Mouse (Mus musculus): Measurements from ENCODE around the gene Tmem35b.

Gene Tmem35b

DNA sequence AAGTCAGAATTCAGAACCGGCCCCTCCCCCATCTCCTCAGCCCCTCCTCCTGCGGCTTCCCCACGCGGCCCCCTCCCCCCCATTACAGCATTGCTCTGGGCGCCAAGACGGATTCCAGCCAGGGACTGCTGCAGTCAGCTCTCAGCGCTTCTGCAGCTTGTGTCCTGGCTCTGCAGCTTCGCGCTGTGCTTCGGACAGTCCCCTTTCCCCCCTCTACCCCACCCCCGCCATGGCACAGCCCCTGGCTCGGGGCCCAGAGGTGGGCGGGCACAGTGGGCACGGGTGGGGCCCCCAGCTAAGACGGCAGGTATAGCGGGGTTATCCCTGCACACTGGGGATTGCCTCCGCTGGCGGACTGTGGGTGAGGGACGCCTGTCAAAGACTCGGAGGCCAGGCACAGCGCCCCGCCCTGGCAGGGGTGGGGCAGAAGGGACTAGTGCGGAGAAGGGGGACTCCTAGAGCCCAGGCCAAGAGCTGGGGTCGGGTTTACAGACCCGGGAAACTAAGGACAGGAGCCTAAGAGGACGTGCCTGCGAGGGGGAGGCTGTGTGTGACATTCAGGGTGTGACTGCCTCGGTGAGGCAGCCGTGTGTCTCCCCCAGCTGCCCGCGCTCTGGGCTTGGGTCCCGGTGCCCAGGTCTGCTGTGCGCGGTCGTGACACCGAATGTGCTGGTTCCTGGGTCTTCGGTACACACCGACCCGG is 44.9 kb downstream of the Tmem35b start:
- peak; percentile 78 for DNase-seq (ENCODE audit: low read depth, low spot score)

DNA sequence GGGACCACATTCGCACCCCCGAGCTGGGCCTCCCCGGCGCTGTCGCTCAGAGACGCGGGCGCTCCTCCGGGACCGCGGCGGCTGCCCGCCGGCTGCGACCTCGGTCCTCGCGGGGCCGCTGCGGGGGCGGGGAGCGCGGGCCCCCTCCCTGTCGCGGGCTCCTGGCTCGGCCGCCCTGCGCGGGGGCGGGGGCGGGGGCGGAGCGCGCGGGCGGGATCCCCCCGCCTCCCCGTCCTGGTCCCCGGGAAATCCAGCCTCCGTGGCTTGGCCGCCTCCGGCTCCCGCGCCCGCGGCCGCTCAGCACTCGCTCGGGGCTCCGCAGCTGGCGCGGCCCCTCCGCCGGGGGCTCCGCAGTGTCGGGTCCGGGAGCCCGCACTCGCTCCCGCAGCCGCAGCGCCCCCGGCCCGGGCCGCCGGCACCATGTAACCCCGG is 45.4 kb downstream of the Tmem35b start, which contains the start of gene Dlgap3:
TSS of gene Dlgap3 (plus strand) at position 291 of the 432 bp plus-strand sequence.
- no peak for DNase-seq (ENCODE audit: low read depth, low spot score)

DNA sequence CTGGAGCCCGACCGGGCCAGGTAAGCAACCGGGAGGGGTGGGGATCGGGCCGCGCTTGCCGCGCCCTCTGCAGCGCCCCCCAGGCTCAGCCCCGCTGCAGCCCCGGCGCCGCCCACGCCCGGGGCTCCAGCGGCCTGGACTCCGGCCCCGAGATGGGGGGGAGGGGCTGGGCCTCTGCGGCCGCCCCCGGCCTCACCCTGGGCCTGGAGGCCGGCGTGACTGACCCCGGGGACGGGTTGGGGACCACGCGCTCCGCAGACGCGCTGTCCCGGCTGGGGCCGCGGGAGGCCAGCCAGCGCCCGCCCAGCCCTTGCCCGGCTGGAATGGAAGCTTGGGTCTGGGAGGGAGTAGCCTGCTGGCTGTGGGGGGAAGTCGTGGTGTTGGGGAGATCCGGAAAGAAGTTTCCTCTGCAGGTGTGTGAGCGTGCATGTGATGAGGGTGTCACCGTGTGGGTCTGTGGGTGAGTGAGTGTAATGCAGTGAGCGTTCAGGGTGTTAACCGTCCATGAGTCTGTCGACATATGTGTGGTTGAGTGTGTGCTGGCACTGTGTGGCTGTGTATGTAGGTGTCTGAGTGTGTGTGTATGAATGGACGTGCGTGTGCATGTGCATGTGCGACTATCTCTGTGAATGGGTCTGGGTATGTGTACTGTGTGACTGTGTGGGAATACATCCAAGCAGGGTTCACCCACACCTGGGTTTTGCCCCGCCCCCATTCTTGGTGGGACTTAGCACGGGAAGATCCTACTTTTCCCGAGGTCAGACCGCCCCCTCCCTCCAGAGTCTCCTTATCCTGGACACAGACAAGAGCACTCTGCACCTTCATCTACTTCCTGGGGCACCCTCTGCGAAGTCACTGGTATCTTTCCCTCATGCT is 46.1 kb downstream of the Tmem35b start:
- DNase-seq (ENCODE audit: low read depth, low spot score) = peak; percentile 37

DNA sequence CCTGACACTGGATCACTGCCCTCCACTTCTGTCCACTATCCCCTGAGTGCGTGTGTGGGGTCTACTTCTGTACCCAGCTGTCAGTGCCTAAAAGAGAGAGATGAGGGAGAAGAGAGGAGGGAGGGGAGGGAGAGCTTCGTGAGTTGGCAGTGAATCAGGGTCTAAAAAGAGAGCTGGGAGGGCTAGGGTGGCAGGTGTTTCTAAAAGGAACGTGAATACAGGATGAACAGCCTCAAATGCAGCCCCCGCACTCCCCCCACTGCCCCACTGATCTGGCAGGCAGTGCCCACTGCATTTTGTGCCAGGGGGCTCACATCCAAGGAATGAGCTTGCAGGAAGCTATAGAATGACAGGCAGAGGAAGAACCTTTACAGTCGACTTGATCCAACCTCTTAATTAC is 47.4 kb downstream of the Tmem35b start:
- no peak for DNase-seq (ENCODE audit: low read depth, low spot score)

DNA sequence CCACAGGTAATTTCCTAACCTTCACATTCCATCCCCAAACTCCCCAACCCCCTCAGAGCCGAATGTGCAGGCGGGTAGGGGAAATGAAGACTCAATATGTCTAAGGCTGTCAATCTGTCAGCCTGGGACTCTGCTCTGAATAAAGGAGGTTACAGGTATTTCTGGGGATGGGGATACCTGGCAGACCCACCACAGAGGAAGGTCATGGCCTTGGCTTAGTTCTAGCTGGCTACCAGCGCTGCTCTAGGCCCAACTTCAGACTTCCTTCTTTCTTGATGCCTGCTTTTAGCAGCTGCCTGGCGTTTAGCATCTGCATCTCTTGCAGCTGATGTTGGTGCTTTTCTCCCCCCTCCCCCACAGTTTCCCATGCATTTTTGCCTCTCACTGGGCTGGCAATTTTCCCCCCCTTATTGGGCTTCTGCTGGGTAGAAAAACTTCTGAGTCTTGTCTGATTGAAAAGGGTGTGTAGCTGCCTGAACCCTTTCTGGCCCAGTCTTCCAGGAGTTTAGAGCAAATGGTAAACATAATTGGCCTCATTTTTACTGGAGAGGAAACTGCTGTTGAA is 47.9 kb downstream of the Tmem35b start:
- DNase-seq (ENCODE audit: low read depth, low spot score) = no peak

DNA sequence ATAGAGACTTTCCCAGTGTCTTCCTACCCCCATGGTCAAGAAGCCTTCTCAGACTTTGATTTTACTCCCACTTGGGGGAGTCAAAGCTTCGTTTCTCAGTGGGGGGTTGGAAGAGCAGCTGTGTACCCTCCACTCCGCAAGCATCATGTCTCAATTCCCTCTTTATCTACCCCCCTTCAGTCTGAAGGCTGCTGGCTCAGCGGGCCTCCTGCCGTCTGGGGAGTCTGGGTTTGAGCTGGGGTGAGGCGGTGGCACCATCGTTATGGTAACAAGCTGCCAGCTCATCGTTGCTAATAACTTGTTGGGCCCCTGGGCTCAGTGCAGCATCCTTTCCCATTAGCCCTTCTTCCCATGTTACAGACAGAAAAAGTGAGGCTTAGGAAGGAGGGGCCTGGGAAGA is 48.6 kb downstream of the Tmem35b start:
- DNase-seq (ENCODE audit: low read depth, low spot score) = no peak

DNA sequence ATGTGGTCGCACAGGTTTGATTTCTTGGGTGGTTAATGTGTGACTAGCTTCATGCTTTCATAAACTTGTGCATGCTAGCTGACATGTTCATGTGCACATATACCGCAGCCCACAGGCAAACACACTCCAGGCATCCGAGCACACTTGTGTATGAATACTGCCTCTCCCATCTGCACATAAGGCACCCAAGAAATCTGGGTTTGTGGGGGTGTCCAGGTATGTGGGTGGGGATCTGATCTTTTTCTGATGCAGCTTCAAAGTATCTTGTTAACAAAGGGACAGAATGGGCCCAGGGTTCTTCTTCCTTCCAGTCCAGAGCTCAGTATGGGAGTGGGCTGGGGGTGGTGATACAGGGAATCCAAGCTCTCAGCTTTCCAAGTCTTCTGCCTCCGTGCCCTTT is 49.1 kb downstream of the Tmem35b start:
- DNase-seq (ENCODE audit: low read depth, low spot score) = no peak

DNA sequence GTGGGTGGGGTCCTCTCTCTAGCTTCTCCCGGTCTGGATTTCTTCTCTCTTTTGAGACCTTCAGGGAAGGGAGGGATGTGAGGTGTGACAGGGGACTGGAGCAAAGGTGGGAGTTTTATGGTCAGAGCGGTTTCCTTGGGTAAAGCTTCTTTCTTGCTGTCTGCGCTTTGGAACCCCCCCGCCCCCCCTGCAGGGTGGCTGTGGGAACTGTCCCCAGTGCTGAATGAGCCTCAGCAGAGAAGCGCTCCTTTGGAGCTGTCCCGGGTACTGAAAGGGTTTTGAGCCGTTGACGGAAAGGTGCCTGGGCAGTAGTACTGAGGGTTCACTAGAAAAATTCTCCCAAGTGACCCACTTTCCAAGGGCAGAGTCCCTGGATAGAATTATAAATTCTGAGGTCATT is 50.0 kb downstream of the Tmem35b start:
- DNase-seq (ENCODE audit: low read depth, low spot score) = peak; percentile 78

DNA sequence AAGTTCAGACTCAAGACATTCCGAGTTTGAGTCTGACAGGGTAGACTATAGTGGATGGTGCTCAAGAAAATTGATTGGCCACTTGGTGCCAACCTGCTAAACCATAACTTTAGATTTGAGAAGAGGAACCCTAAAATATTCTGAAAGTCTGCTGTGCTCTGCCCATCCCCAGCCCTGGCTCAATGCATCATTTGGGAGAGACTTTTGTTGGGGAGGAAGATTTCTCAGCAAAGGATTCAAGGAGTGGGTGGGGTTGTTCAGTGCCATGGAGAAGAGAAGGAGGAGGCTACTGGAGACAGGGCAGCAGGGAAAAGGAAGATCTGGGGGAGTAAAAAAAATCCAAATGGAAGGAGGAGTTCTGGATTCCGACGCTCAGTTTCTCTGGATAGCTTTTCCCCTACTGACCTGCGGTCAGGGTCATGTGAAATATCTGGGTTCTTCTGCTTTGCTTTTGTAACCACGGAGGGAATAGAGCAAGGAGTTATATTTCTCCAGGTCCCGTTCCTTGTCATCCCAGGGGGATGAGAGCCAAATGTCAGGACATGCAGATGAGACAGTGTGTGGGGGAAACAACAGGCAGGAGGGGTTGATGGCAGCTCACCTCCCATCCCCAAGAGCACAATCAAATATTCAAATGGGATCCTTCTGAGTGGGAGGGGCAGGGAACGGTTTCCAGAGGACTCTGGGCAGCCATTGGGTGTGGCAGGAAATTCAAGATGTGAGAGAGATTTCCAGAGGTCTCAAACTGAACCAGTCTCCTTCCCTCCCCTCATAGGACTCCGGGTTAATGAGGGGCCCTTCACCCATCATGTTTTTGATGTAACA is 50.8 kb downstream of the Tmem35b start:
- peak; percentile 90 for DNase-seq (ENCODE audit: low read depth, low spot score)

DNA sequence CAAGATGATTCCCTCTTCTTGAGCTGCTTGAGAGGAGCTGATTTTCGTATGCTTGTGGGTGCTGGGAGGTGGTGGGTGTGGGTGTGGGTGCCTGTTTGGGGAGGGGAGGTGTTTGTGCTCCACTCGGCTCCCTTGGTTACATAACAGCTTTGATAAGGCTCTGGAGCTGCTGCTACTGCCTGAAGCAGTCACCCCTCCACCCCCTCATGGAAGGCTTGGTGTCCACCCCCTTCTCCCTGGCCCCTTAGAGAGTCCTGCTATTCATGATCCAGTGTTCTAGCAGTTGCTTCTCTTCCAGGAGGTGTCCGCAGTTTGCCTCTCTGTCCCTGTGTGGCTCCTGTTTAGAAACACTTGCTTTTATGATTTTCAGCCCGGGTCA is 51.4 kb downstream of the Tmem35b start:
- no peak for DNase-seq (ENCODE audit: low read depth, low spot score)

DNA sequence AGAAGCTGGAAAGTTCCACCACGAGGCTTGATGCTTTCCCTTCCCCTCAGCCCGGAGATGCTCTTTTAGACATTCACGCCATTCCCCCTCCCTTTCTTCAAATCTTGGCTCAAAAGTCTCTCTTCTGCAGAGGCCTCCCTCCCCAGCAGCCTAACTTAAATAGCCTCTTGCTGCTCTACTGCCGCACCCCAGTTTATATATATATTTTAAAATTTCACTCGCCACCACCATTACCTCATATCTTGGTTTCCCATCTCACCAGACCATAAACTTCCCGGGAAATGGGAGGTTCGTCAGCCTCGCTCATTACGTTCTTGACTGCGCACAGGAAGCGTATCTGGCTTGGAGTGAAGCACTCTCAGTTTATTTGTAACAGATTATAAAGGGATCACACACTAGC is 54.5 kb downstream of the Tmem35b start:
- no peak for DNase-seq (ENCODE audit: low read depth, low spot score)

DNA sequence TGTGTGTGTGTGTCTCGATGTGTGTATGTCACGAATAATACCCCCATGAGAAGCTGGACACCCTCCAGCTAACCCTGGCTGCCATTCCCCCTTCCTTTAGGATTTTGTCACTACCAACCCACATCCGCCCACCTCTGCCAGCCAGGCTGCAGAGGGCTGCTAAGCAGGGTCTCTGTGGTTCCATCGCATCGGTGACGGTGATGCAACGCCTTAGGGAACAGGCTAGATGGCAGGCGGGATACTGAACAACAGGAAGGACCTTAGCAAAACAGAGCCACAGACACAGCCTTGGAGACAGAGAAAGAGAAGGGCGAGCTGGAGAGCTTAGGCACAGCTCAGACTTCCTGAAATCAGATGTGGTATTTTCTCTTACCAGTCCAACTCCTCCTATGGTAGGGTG is 55.2 kb downstream of the Tmem35b start:
- DNase-seq (ENCODE audit: low read depth, low spot score) = no peak
